Mouse (Mus musculus) neural tube, embryonic 11.5 days (tissue): Measurements from ENCODE around the gene Mamdc2. TPM values are rescaled to one million over a fixed set of nuclear protein-coding genes. Genes with fewer than 3 reads are reported as not detected.
"Not testable (repeated sequence)": the region's sequence is repeated elsewhere in the genome, so short reads cannot be mapped to it uniquely, and the experiment has no call there.

Experiments
- ATAC-seq: fragments of 200-750 bp; cut with Nextera tagmentation; 2 replicates; pipeline ENCODE4 v1.8.0; 2017; ENCODE audit warnings: moderate number of reproducible peaks, mild to moderate bottlenecking, moderate TSS enrichment, moderate library complexity; ENCODE audit not compliant: insufficient read depth, low FRiP score, low TSS enrichment
- DNase-seq: peaks from one replicate; pipeline ENCODE4 v3.0.0-alpha.2; 2015; ENCODE audit warnings: low spot score
- H3K27ac ChIP-seq: fragments of 300-500 bp; sonication (generic); 2 replicates; pipeline ENCODE4 v1.5.1; 2014; ENCODE audit warnings: low read depth, mild to moderate bottlenecking, low read length
- H3K27me3 ChIP-seq: fragments of 300-500 bp; sonication (generic); 2 replicates; pipeline ENCODE4 v1.6.1; 2014; ENCODE audit warnings: mild to moderate bottlenecking, low read length, mixed read lengths; ENCODE audit not compliant: control insufficient read depth, insufficient read depth
- H3K36me3 ChIP-seq: fragments of 300-500 bp; sonication (generic); 2 replicates; pipeline ENCODE4 v1.6.1; 2014; ENCODE audit warnings: mild to moderate bottlenecking, low read length, moderate library complexity, mixed read lengths; ENCODE audit not compliant: control insufficient read depth, insufficient read depth
- H3K4me1 ChIP-seq: fragments of 300-500 bp; sonication (generic); 2 replicates; pipeline ENCODE4 v1.6.1; 2014; ENCODE audit warnings: low read length, mixed read lengths; ENCODE audit not compliant: control insufficient read depth, insufficient read depth
- H3K4me2 ChIP-seq: fragments of 300-500 bp; sonication (generic); 2 replicates; pipeline ENCODE4 v1.6.1; 2014; ENCODE audit warnings: low read depth, mild to moderate bottlenecking, moderate library complexity
- H3K4me3 ChIP-seq: fragments of 300-500 bp; sonication (generic); 2 replicates; pipeline ENCODE4 v1.5.1; 2014; ENCODE audit warnings: low read depth, low read length
- H3K9ac ChIP-seq: fragments of 300-500 bp; sonication (generic); 2 replicates; pipeline ENCODE4 v1.6.1; 2014; ENCODE audit warnings: mild to moderate bottlenecking, low read length
- H3K9me3 ChIP-seq: fragments of 300-500 bp; sonication (generic); 2 replicates; pipeline ENCODE4 v1.6.1; 2016; ENCODE audit warnings: low read length; ENCODE audit not compliant: control insufficient read depth
- WGBS: fragments of 180-500 bp; shearing (Covaris S2); extraction: QIAGEN DNeasy Blood & Tissue Kit; methylation state at CpG from one replicate; pipeline ENCODE4 v1.1.7; 2014; 5-methylcytosine and 5-hydroxymethylcytosine counted together
- polyA plus RNA-seq: library from polyadenylated mRNA; unstranded; fragments of >200 nt; fragmentation: Nextera tagmentation; extraction: Ambion mirVana; gene quantifications from 2 replicates; pipeline ENCODE4 v1.2.1, GENCODE M21; 2014

The Mamdc2 gene
- polyA plus RNA-seq: 2.0 and 3.0 TPM in 2 replicates

DNA sequence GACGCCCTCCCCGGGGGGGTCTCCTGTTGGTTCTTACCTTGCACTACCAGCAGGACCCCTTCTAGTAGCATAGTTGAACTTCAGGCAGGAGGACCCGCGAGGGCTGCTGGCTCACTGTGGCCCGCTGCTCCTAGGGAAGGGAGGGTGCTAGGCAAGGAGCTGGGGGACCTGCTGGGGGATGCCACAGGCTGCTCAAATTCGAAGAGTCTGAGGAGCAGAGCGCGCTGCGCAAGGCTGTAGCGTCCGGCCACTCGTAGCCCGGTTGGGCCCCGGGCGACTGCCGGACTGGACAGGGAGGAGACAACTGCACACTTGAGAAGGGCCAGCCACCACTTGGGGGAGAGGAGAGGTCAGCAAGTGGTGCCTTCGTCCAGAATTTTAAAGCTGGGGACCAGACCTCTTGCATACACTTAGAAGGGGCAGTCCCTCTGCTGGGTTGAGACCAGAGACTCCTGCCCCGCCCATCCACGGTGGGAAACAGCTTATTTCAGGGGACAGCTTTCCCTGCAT is at the start of gene Mamdc2:
Mamdc2 (minus strand) TSS at position 455 of the 510 bp plus-strand sequence.
- DNase-seq: peak; percentile 46
- peaks cover 4% of the 10 kb centered on the region; the same call in 1 of the 2 replicates for H3K4me1 ChIP-seq
- 1% methylated on average over 19 of the region's 19 CpGs for WGBS
- H3K9ac ChIP-seq: peak within 1 kb of the TSS; percentile 57
- H3K9me3 ChIP-seq: no peaks in the 10 kb centered on the region
- H3K36me3 ChIP-seq: no peaks in the 10 kb centered on the region
- no peak within 1 kb of the TSS for H3K27ac ChIP-seq
- peak; percentile 53 for ATAC-seq
- H3K4me2 ChIP-seq: peak within 1 kb of the TSS; percentile 98
- H3K27me3 ChIP-seq: 0 out of 2 replicates have a peak, but pooled peaks cover 2% of the 10 kb centered on the region
- peak within 1 kb of the TSS; percentile 42 for H3K4me3 ChIP-seq

- H3K9me3 ChIP-seq: no peaks in the 10 kb centered on the region
- no peak for ATAC-seq
- 88% methylated on average over 7 of the region's 7 CpGs for WGBS
- H3K9ac ChIP-seq: no peak overlapping the region
- H3K27me3 ChIP-seq: no peaks in the 10 kb centered on the region
- H3K4me1 ChIP-seq: no peaks in the 10 kb centered on the region
- no peaks in the 10 kb centered on the region for H3K36me3 ChIP-seq
- no peak overlapping the region for H3K4me2 ChIP-seq
- no peak overlapping the region for H3K4me3 ChIP-seq
- H3K27ac ChIP-seq: no peak overlapping the region
- no peak for DNase-seq
Measured at GRCm38 (mm10) chr19:23498011-23498410, 49.8 kb upstream of the Mamdc2 start.

DNA sequence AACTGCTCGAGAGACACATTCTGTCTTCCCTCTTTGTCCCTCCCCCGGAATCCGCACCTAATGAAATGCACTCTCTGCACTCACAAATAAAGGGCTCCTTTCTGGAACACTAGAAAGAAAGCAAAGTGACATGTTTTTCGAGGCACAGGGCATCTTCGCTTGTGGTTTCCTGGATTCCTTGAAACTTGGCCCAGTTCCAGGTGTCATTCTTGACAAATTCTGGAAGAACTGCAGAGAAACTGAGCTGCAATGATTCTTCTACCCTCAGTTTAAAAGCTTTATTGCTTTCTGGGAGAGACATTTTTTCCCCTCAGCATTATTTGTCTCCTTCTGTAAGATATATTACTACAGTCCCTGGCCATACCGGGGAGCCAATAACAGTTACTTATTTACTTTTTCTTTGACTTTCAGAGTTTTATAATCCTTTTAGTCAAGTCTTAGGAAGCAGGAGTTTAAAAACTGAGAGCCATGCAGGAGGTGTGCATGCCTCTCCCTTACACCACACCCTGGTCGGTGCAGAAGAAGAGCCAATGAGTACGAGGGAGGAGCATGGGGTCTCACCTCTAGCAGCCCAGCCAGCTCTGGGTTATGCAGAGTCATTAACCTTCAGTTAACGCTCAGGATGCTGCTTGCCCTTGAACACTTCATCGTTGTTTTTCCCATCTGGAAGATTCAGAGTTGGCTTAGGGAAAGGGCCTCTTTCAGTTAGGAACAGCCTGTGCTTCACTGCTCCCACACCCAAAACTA is 49.1 kb upstream of the Mamdc2 start:
- H3K4me1 ChIP-seq: no peaks in the 10 kb centered on the region
- 71% methylated on average over 10 of the region's 10 CpGs for WGBS
- no peaks in the 10 kb centered on the region for H3K36me3 ChIP-seq
- no peak overlapping the region for H3K4me3 ChIP-seq
- H3K9ac ChIP-seq: no peak overlapping the region
- ATAC-seq: no peak
- H3K27me3 ChIP-seq: no peaks in the 10 kb centered on the region
- no peak for DNase-seq
- no peak overlapping the region for H3K4me2 ChIP-seq
- H3K9me3 ChIP-seq: no peaks in the 10 kb centered on the region
- no peak overlapping the region for H3K27ac ChIP-seq

DNA sequence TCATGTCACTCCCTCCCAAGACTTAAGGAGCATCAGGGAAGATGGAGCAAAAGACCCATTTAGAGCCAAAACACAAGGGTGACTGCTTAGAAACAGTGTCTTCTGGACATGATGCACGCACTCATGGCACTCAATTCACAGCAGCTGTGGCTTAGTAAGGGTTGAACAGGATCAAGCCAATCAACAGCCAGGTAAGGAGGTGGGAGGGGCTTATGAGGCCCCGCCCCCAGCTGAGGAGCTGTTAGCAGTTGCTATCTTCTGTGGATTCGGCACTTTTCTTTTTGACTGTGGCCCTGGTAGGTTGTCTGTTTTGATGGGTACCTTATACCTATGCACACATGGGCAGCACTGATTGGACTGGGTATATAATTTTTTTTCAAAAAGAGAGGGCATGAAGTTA is 48.3 kb upstream of the Mamdc2 start:
- Histone ChIP-seq H3K27ac (no peak overlapping the region), H3K4me1 (no peaks in the 10 kb centered on the region), H3K4me2 (no peak overlapping the region), H3K4me3 (no peak overlapping the region), H3K9me3 (no peaks in the 10 kb centered on the region), H3K36me3 (no peaks in the 10 kb centered on the region), H3K27me3 (no peaks in the 10 kb centered on the region), H3K9ac (no peak overlapping the region)
- ATAC-seq (no peak), DNase-seq (no peak)
- 94% methylated on average over 3 of the region's 3 CpGs for WGBS

- ATAC-seq: no peak
- H3K9ac ChIP-seq: no peak overlapping the region
- no peaks in the 10 kb centered on the region for H3K9me3 ChIP-seq
Measured at GRCm38 (mm10) chr19:23492663-23493062, 44.4 kb upstream of the Mamdc2 start.

DNA sequence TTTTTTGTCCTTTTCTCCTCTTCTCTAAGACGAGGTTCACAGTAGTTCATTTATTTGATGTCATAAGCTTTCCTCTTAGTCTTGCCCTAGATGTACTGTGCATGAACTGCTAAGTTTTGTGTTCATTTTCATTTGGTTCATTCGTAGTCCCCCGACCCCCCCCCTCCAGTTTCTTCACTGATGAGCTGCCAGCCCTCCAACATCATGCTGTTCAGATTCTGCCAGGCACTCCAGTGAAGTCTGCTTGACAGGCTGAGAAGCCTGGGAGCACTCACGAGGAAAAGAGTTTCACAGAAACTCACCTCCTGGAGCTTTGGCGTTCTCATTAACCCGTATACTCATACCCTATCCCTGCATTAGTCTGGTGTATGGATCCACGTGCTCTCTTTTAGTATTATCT is 42.5 kb upstream of the Mamdc2 start:
- not testable (repeated sequence) for H3K27me3 ChIP-seq, DNase-seq

More at GRCm38 (mm10) chr19:23492663-23493062, 44.4 kb upstream of the Mamdc2 start:
- DNase-seq: no peak
- H3K4me2 ChIP-seq: no peak overlapping the region
- H3K27me3 ChIP-seq: no peaks in the 10 kb centered on the region
- H3K27ac ChIP-seq: no peak overlapping the region
- no peak overlapping the region for H3K4me3 ChIP-seq
- H3K4me1 ChIP-seq: no peaks in the 10 kb centered on the region
- no peaks in the 10 kb centered on the region for H3K36me3 ChIP-seq

GRCm38 (mm10) chr19:23489780-23490179 is 41.5 kb upstream of the Mamdc2 start:
- Histone ChIP-seq H3K9me3 (no peaks in the 10 kb centered on the region), H3K27ac (no peak overlapping the region), H3K27me3 (no peaks in the 10 kb centered on the region), H3K4me3 (no peak overlapping the region), H3K9ac (no peak overlapping the region), H3K4me1 (no peaks in the 10 kb centered on the region), H3K36me3 (no peaks in the 10 kb centered on the region), H3K4me2 (no peak overlapping the region)
- DNase-seq (no peak), ATAC-seq (no peak)
- 56% methylated on average over 8 of the region's 8 CpGs for WGBS

More for the DNA sequence above, 42.5 kb upstream of the Mamdc2 start:
- H3K4me1 ChIP-seq, H3K9me3 ChIP-seq, H3K4me3 ChIP-seq, H3K27ac ChIP-seq, H3K36me3 ChIP-seq, H3K9ac ChIP-seq, H3K4me2 ChIP-seq, ATAC-seq: not testable (repeated sequence)
- 46% methylated on average over 7 of the region's 7 CpGs for WGBS

DNA sequence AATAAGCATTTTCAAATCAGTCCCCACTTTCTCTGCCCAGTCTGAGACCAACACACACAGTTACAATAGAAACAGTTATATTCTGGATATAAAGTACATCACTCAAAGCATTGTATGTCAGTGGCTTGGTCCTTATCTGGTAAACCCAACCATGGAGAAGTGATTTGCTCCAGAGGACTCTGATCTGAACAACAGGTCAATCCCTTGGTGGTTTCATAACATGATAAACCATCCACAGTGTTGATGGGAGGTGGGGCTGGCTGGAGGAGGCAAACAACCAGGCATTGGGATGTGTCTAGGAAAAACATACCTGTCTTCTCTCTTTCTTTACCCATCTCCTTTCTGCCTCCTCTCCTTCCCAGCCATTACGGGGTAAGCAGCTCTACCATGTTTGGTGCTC is 39.2 kb upstream of the Mamdc2 start:
- Histone ChIP-seq H3K9ac (no peak overlapping the region), H3K4me1 (no peaks in the 10 kb centered on the region), H3K27me3 (no peaks in the 10 kb centered on the region), H3K4me3 (no peak overlapping the region), H3K9me3 (no peaks in the 10 kb centered on the region), H3K36me3 (no peaks in the 10 kb centered on the region), H3K27ac (no peak overlapping the region), H3K4me2 (no peak overlapping the region)
- no peak for ATAC-seq
- no peak for DNase-seq
- 93% methylated on average over 1 of the region's 1 CpGs for WGBS
